8 mouse cellular contexts compared by ENCODE assay signal in the genomic region with DNA sequence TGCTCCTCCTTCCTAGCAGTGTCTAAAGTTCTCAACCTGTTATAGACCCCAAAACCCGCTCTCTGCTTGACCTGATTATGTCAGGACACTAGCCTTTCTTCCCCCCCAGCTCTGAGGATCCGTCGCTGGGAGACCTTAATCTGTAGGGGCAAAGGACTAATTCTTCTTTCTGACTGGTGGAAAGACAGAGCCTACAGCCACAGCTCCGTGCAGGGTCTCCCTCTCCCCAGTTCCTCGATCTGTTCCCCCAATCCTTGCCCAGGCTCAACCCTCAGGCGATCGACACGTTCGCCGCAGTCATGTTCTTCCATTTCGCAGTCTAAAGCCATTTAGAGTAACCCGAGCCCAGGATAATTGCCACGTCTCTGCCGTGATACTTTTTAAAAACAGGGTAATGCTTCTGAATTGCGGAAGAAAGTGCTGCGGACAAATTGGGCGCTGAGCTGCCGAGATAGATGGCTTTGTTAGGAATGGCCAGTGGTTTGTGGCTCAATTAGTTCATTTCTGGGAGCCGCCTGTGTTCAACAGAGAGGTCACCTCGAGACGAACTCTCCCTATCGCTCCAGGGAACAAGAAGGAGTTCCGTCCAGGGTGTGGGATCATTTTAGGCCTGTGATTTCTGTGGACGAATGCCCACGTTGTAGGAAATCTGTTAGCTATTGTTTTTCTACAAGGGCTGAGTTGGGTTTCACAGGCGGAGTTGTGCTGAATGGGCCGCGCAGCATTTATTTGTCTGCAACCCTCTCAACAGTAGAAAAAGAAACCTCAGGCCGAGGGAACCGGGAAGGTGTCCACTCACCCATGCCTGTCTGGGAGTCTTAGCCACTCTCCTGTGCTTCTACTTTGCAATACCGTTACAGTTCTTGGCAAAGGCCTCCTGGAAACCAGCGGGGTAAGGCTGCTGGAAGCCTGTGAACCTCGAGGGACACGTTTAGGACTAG. TPM values are rescaled to one million over a fixed set of nuclear protein-coding genes. Genes with fewer than 3 reads are reported as not detected.
A peak's percentile ranks its signal among the peaks of the same experiment; 100 is the strongest.
DNase-seq lines count a peak whose midpoint lies in the region; ATAC-seq lines count a peak whose summit lies in the region.

No protein-coding gene starts in this region.

- no peaks in the 10 kb centered on the region for H3K36me3 ChIP-seq in limb, embryonic 13.5 days
- H3K36me3 ChIP-seq in stomach, embryonic 15.5 days: no peaks in the 10 kb centered on the region

- peak overlapping the region; percentile 67 for H3K9ac ChIP-seq in limb, embryonic 13.5 days
- no peak overlapping the region for H3K9ac ChIP-seq in stomach, embryonic 15.5 days

- no peaks in the 10 kb centered on the region for H3K9me3 ChIP-seq in limb, embryonic 13.5 days
- H3K9me3 ChIP-seq in stomach, embryonic 15.5 days: no peaks in the 10 kb centered on the region

- H3K4me3 ChIP-seq in limb, embryonic 13.5 days: peak overlapping the region; percentile 62
- H3K4me3 ChIP-seq in stomach, embryonic 15.5 days (replicated peaks): peak overlapping the region; percentile 54

- DNase-seq in cerebellum, postnatal 10 days: peak; percentile 19 to 47
- DNase-seq in cerebellum, adult 11-12 months: no peak
- peak; percentile 56 for DNase-seq in MN1 (ENCODE audit: low spot score)
- DNase-seq in gastrocnemius, postnatal 36 days: peak; percentile 23 to 46
- DNase-seq in cerebellum, adult 8-10 months: no peak
- DNase-seq in layer of hippocampus, adult 11-12 months (ENCODE audit: low spot score): no peak

- H3K27me3 ChIP-seq in limb, embryonic 13.5 days: peaks cover 74% of the 10 kb centered on the region
- peaks cover 83% of the 10 kb centered on the region for H3K27me3 ChIP-seq in stomach, embryonic 15.5 days (replicated peaks)

- peak; percentile 21 for ATAC-seq in limb, embryonic 13.5 days (ENCODE audit: low FRiP score, low read depth)
- 0 out of 2 replicates have a peak, but pooled peaks have one; percentile 14 for ATAC-seq in stomach, embryonic 15.5 days (ENCODE audit: insufficient read depth, low FRiP score, low read depth)

- 4% methylated on average over 34 of the region's 34 CpGs for WGBS in limb, embryonic 13.5 days
- 11% methylated on average over 34 of the region's 34 CpGs for WGBS in stomach, embryonic 15.5 days

- peak overlapping the region; percentile 69; the same call in 1 of the 2 replicates for H3K27ac ChIP-seq in limb, embryonic 13.5 days
- H3K27ac ChIP-seq in stomach, embryonic 15.5 days: no peak overlapping the region

- peak overlapping the region; percentile 85 for H3K4me2 ChIP-seq in limb, embryonic 13.5 days (replicated peaks)
- H3K4me2 ChIP-seq in stomach, embryonic 15.5 days: peak overlapping the region; percentile 93

- H3K4me1 ChIP-seq in limb, embryonic 13.5 days: peaks cover 64% of the 10 kb centered on the region
- peaks cover 12% of the 10 kb centered on the region; the same call in 1 of the 2 replicates for H3K4me1 ChIP-seq in stomach, embryonic 15.5 days

- intact Hi-C loops in gastrocnemius, postnatal 36 days (cut with DNase I): loop anchor here (2.0 to 10.0 kb wide), 4 partner anchors 60 to 392 kb away; a partner anchor contains a TSS

RNA-seq across cellular contexts. Expression of a gene that starts 0.8 kb away (rescaled TPM):
- 10 to 100 TPM; 52.0 to 59.0 TPM for total RNA-seq in gastrocnemius, postnatal 36 days (2021)
- 47.0 and 50.0 TPM in 2 replicates for polyA plus RNA-seq in limb, embryonic 13.5 days (2015; fragmentation: Nextera tagmentation; extraction: Ambion mirVana)
- polyA plus RNA-seq in stomach, embryonic 15.5 days (2015; fragmentation: Nextera tagmentation; extraction: Ambion mirVana): 0.08 and 0.72 TPM in 2 replicates

Comparison
In these comparisons a context has a peak if more than half of its experiments do, and no peak if none do; other contexts are left out.
1. DNase-seq: peak in cerebellum, postnatal 10 days (2 of 2), MN1 (single experiment) and gastrocnemius, postnatal 36 days (2 of 2); none in cerebellum, adult 11-12 months (single experiment), cerebellum, adult 8-10 months (single experiment) and layer of hippocampus, adult 11-12 months (single experiment).
2. RNA of a gene that starts 0.8 kb away (polyA plus RNA-seq): 47.0 to 50.0 TPM in limb, embryonic 13.5 days; 0.08 to 0.72 TPM in stomach, embryonic 15.5 days; every median in the first group is over 10 times any median in the second.